Mouse (Mus musculus) midbrain, embryonic 13.5 days (tissue): ENCODE data around the gene Cpne4. TPM values are rescaled to one million over a fixed set of nuclear protein-coding genes. Genes with fewer than 3 reads are reported as not detected.
A peak's percentile ranks its signal among the peaks of the same experiment; 100 is the strongest.

ENCODE experiments used
- ATAC-seq: fragments of 200-750 bp; cut with Nextera tagmentation; 2 replicates; pipeline ENCODE4 v1.8.0; 2017; ENCODE audit warnings: mild to moderate bottlenecking, moderate TSS enrichment, moderate library complexity
- H3K27ac ChIP-seq: fragments of 300-500 bp; sonication (generic); 2 replicates; pipeline ENCODE4 v1.5.1; 2015; ENCODE audit warnings: inconsistent platforms, mild to moderate bottlenecking, moderate library complexity
- H3K27me3 ChIP-seq: fragments of 300-500 bp; sonication (generic); 2 replicates; pipeline ENCODE4 v1.6.1; 2015; ENCODE audit warnings: mild to moderate bottlenecking, inconsistent platforms
- H3K36me3 ChIP-seq: fragments of 300-500 bp; sonication (generic); 2 replicates; pipeline ENCODE4 v1.6.1; 2015; ENCODE audit warnings: mild to moderate bottlenecking, inconsistent platforms
- H3K4me1 ChIP-seq: fragments of 300-500 bp; sonication (generic); replicated peaks from 2 replicates; pipeline ENCODE4 v1.6.1; 2015; ENCODE audit warnings: inconsistent platforms
- H3K4me2 ChIP-seq: fragments of 300-500 bp; sonication (generic); replicated peaks from 2 replicates; pipeline ENCODE4 v1.6.1; 2015; ENCODE audit warnings: moderate library complexity, mild to moderate bottlenecking, inconsistent platforms
- H3K4me3 ChIP-seq: fragments of 300-500 bp; sonication (generic); replicated peaks from 2 replicates; pipeline ENCODE4 v1.5.1; 2015; ENCODE audit warnings: mild to moderate bottlenecking, inconsistent platforms
- H3K9ac ChIP-seq: fragments of 300-500 bp; sonication (generic); replicated peaks from 2 replicates; pipeline ENCODE4 v1.6.1; 2015; ENCODE audit warnings: mild to moderate bottlenecking, inconsistent platforms
- H3K9me3 ChIP-seq: fragments of 300-500 bp; sonication (generic); 2 replicates; pipeline ENCODE4 v1.6.1; 2016; ENCODE audit warnings: mild to moderate bottlenecking, inconsistent platforms
- WGBS: fragments of 180-500 bp; shearing (Covaris S2); methylation state at CpG from one replicate; pipeline ENCODE4 v1.1.7; 2015; 5-methylcytosine and 5-hydroxymethylcytosine counted together
- polyA plus RNA-seq: library from polyadenylated mRNA; unstranded; fragments of >200 nt; fragmentation: Nextera tagmentation; extraction: Ambion mirVana; gene quantifications from 2 replicates; pipeline ENCODE4 v1.2.1, GENCODE M21; 2015

The Cpne4 gene
- polyA plus RNA-seq, 1 experiment from 2014 or later = 11.2 TPM

DNA sequence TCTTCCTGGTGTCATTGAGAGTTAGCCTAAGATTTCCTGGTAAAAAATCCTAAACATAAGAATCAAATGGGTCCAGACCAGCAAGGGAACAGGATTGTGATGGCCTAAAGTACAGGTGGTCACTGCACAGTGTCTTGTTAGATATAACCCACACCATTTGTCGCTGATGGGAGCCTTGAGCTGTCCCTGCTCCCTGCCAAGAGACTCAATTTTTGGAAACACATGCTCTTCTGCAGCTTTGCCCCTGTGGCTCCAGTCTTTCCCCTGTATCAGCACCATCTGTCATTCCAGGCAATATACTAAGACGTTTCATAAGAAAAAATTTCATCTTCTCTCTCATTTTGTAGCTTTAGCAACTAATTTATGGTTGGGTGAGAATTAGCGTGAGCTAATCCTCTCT lies 281.6 kb downstream of the Cpne4 start:
- no peak overlapping the region for H3K4me3 ChIP-seq

GRCm38 (mm10) chr9:104832934-104833539 lies 286.0 kb downstream of the Cpne4 start:
- Histone ChIP-seq H3K4me1 (peaks cover 3% of the 10 kb centered on the region; the same call in 1 of the 2 replicates), H3K9ac (no peak overlapping the region), H3K27ac (no peak overlapping the region), H3K9me3 (no peaks in the 10 kb centered on the region), H3K4me3 (no peak overlapping the region), H3K36me3 (no peaks in the 10 kb centered on the region), H3K4me2 (no peak overlapping the region), H3K27me3 (no peaks in the 10 kb centered on the region)
- 91% methylated on average over 5 of the region's 5 CpGs for WGBS
- no peak for ATAC-seq

More for the DNA sequence above, 281.6 kb downstream of the Cpne4 start:
- H3K9me3 ChIP-seq = no peaks in the 10 kb centered on the region
- H3K4me2 ChIP-seq = no peak overlapping the region
- H3K9ac ChIP-seq = no peak overlapping the region
- ATAC-seq = no peak
- H3K36me3 ChIP-seq = no peaks in the 10 kb centered on the region
- H3K27ac ChIP-seq = no peak overlapping the region
- H3K27me3 ChIP-seq = no peaks in the 10 kb centered on the region
- WGBS = 68% methylated on average over 3 of the region's 3 CpGs
- H3K4me1 ChIP-seq = no peaks in the 10 kb centered on the region

DNA sequence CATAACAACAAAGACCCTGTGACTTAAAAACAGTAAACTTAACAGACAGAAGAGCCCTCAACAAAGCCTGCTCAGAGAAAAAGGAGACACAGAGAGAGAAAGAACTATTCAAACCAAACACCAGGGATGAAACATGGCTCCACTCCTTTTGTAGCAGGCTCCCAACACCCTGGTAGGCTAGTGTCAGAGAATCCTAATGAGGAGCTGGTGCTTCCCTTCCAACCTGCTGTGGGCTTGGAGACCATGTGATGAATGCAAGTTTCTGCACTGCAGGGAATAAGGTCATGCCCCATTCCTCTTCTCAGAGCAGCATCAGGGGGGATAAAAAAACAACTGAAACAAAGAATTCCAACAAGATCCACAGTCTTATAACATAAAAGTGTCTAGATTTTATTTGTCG lies 290.8 kb downstream of the Cpne4 start:
- Histone ChIP-seq H3K4me2 (no peak overlapping the region), H3K4me1 (peaks cover 3% of the 10 kb centered on the region; the same call in 1 of the 2 replicates), H3K27ac (no peak overlapping the region), H3K27me3 (no peaks in the 10 kb centered on the region), H3K36me3 (no peaks in the 10 kb centered on the region), H3K9ac (no peak overlapping the region), H3K9me3 (0 out of 2 replicates have a peak, but pooled peaks cover 4% of the 10 kb centered on the region), H3K4me3 (no peak overlapping the region)
- WGBS = 22% methylated on average over 1 of the region's 1 CpGs
- ATAC-seq = peak; percentile 34; the same call in 1 of the 2 replicates

DNA sequence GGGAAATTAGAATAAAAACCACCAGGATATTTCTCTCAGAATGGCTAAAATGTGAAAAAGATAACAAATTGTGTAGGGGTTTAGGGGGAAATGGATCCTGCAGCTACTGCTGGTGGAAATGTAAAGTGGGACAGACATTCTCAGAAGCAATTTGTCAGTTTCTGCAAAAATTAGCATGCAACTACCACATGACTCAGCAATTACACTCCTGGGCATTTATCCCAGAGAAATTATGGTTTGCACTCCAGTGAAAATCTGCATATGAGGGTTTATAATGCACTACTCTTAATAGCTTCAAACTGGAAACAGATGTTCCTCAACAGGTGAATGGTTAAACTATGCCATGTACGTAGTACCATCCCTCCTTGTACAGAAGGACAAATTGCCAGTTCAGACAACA lies 294.2 kb downstream of the Cpne4 start:
- Histone ChIP-seq H3K4me2 (no peak overlapping the region), H3K4me3 (no peak overlapping the region), H3K9me3 (0 out of 2 replicates have a peak, but pooled peaks cover 4% of the 10 kb centered on the region), H3K9ac (no peak overlapping the region), H3K36me3 (no peaks in the 10 kb centered on the region), H3K27ac (no peak overlapping the region), H3K4me1 (peaks cover 3% of the 10 kb centered on the region; the same call in 1 of the 2 replicates), H3K27me3 (no peaks in the 10 kb centered on the region)
- WGBS = 81% methylated on average over 1 of the region's 1 CpGs
- no peak for ATAC-seq

GRCm38 (mm10) chr9:104845226-104845930 lies 298.3 kb downstream of the Cpne4 start:
- Histone ChIP-seq H3K4me2 (no peak overlapping the region), H3K36me3 (no peaks in the 10 kb centered on the region), H3K9me3 (no peaks in the 10 kb centered on the region), H3K4me3 (no peak overlapping the region), H3K4me1 (no peaks in the 10 kb centered on the region), H3K9ac (no peak overlapping the region), H3K27me3 (no peaks in the 10 kb centered on the region), H3K27ac (no peak overlapping the region)
- WGBS = 68% methylated on average over 2 of the region's 2 CpGs
- ATAC-seq = no peak

DNA sequence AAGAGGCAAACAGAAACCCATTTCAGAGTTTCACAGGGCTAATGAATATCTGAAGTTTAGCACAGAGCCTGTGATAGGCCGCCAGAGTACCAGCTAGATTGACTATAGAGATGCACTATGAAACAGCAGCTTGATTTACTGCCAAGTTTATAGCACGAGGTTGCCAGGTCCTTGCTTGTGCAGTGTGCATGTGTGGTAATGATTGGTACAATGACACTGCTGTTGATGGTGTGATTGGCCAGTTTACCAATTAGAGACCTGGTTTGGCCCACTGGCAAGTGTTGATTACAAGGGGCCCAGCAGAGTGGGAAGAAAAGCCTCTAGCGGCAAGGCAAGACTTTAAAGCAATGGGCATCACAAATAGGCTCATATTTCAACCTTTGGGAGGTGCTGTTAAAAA lies 306.6 kb downstream of the Cpne4 start:
- WGBS = 84% methylated on average over 3 of the region's 3 CpGs
- Histone ChIP-seq H3K36me3 (no peaks in the 10 kb centered on the region), H3K4me3 (no peak overlapping the region), H3K4me2 (no peak overlapping the region), H3K9me3 (no peaks in the 10 kb centered on the region), H3K27ac (no peak overlapping the region), H3K27me3 (no peaks in the 10 kb centered on the region), H3K9ac (no peak overlapping the region), H3K4me1 (no peaks in the 10 kb centered on the region)
- no peak for ATAC-seq

GRCm38 (mm10) chr9:104854245-104854921 lies 307.3 kb downstream of the Cpne4 start:
- H3K36me3 ChIP-seq = no peaks in the 10 kb centered on the region
- H3K4me1 ChIP-seq = no peaks in the 10 kb centered on the region
- no peak overlapping the region for H3K9ac ChIP-seq
- 79% methylated on average over 6 of the region's 6 CpGs for WGBS
- no peaks in the 10 kb centered on the region for H3K9me3 ChIP-seq
- H3K4me3 ChIP-seq = no peak overlapping the region
- no peaks in the 10 kb centered on the region for H3K27me3 ChIP-seq
- no peak overlapping the region for H3K4me2 ChIP-seq
- ATAC-seq = no peak
- no peak overlapping the region for H3K27ac ChIP-seq

GRCm38 (mm10) chr9:104865830-104866229 lies 318.7 kb downstream of the Cpne4 start:
- H3K36me3 ChIP-seq = no peaks in the 10 kb centered on the region
- H3K4me2 ChIP-seq = no peak overlapping the region
- 97% methylated on average over 1 of the region's 1 CpGs for WGBS
- no peak overlapping the region for H3K27ac ChIP-seq
- no peaks in the 10 kb centered on the region for H3K27me3 ChIP-seq
- H3K9ac ChIP-seq = no peak overlapping the region
- no peak for ATAC-seq
- H3K4me1 ChIP-seq = no peaks in the 10 kb centered on the region
- H3K9me3 ChIP-seq = no peaks in the 10 kb centered on the region
- no peak overlapping the region for H3K4me3 ChIP-seq

DNA sequence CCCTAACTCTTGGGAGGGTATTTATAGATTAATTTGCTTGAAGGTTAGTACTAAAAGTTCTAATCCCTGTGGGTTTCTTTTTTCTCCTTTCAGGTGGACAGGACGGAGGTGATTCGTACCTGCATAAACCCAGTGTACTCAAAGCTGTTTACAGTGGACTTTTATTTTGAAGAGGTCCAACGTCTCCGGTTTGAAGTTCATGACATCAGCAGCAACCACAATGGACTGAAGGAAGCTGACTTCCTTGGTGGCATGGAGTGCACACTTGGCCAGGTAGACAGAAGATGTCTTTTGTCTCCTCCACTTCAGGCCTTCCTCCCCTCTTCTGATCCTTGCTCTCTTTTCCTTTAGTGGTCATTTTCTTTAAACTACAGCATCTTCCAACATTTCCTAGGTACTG lies 325.5 kb downstream of the Cpne4 start:
- Histone ChIP-seq H3K4me2 (no peak overlapping the region), H3K9me3 (no peaks in the 10 kb centered on the region), H3K4me1 (no peaks in the 10 kb centered on the region), H3K27me3 (no peaks in the 10 kb centered on the region), H3K27ac (no peak overlapping the region), H3K4me3 (no peak overlapping the region), H3K36me3 (no peaks in the 10 kb centered on the region), H3K9ac (no peak overlapping the region)
- ATAC-seq = no peak
- 94% methylated on average over 4 of the region's 4 CpGs for WGBS

GRCm38 (mm10) chr9:104874157-104874556 lies 327.1 kb downstream of the Cpne4 start:
- Histone ChIP-seq H3K4me2 (no peak overlapping the region), H3K9me3 (no peaks in the 10 kb centered on the region), H3K27ac (no peak overlapping the region), H3K36me3 (no peaks in the 10 kb centered on the region), H3K9ac (no peak overlapping the region), H3K4me3 (no peak overlapping the region), H3K4me1 (no peaks in the 10 kb centered on the region), H3K27me3 (no peaks in the 10 kb centered on the region)
- no peak for ATAC-seq
- 85% methylated on average over 3 of the region's 3 CpGs for WGBS

- 85% methylated on average over 3 of the region's 3 CpGs for WGBS
- no peaks in the 10 kb centered on the region for H3K27me3 ChIP-seq
- no peaks in the 10 kb centered on the region for H3K36me3 ChIP-seq
- no peak overlapping the region for H3K9ac ChIP-seq
- no peak overlapping the region for H3K4me2 ChIP-seq
- H3K4me1 ChIP-seq = no peaks in the 10 kb centered on the region
- no peak for ATAC-seq
- H3K4me3 ChIP-seq = no peak overlapping the region
- H3K27ac ChIP-seq = no peak overlapping the region
- no peaks in the 10 kb centered on the region for H3K9me3 ChIP-seq
Observed at GRCm38 (mm10) chr9:104877014-104877413, 329.9 kb downstream of the Cpne4 start.

GRCm38 (mm10) chr9:104878558-104878957 lies 331.5 kb downstream of the Cpne4 start:
- H3K4me3 ChIP-seq = no peak overlapping the region
- H3K9me3 ChIP-seq = no peaks in the 10 kb centered on the region
- H3K4me2 ChIP-seq = no peak overlapping the region
- H3K27me3 ChIP-seq = no peaks in the 10 kb centered on the region
- no peaks in the 10 kb centered on the region for H3K4me1 ChIP-seq
- no peak for ATAC-seq
- H3K27ac ChIP-seq = no peak overlapping the region
- H3K9ac ChIP-seq = no peak overlapping the region
- 85% methylated on average over 6 of the region's 6 CpGs for WGBS
- no peaks in the 10 kb centered on the region for H3K36me3 ChIP-seq
